Mouse (Mus musculus) limb, embryonic 13.5 days (tissue): Measurements from ENCODE around the gene Tpst1. TPM values are rescaled to one million over a fixed set of nuclear protein-coding genes. Genes with fewer than 3 reads are reported as not detected.

ENCODE experiments used
- ATAC-seq: fragments of 200-750 bp; cut with Nextera tagmentation; 2 replicates; pipeline ENCODE4 v1.8.0; 2017; ENCODE audit warnings: low read depth, moderate number of reproducible peaks, moderate TSS enrichment; ENCODE audit not compliant: low FRiP score
- H3K27ac ChIP-seq: fragments of 300-500 bp; sonication (generic); 2 replicates; pipeline ENCODE4 v1.5.1; 2015; ENCODE audit warnings: inconsistent platforms, mild to moderate bottlenecking, moderate library complexity
- H3K27me3 ChIP-seq: fragments of 300-500 bp; sonication (generic); 2 replicates; pipeline ENCODE4 v1.6.1; 2015; ENCODE audit warnings: mild to moderate bottlenecking, inconsistent platforms
- H3K36me3 ChIP-seq: fragments of 300-500 bp; sonication (generic); 2 replicates; pipeline ENCODE4 v1.6.1; 2015; ENCODE audit warnings: inconsistent platforms, mild to moderate bottlenecking, moderate library complexity
- H3K4me1 ChIP-seq: fragments of 300-500 bp; sonication (generic); 2 replicates; pipeline ENCODE4 v1.6.1; 2015; ENCODE audit warnings: inconsistent platforms
- H3K4me2 ChIP-seq: fragments of 300-500 bp; sonication (generic); replicated peaks from 2 replicates; pipeline ENCODE4 v1.6.1; 2015; ENCODE audit warnings: inconsistent platforms, mild to moderate bottlenecking, moderate library complexity
- H3K4me3 ChIP-seq: fragments of 300-500 bp; sonication (generic); 2 replicates; pipeline ENCODE4 v1.5.1; 2015; ENCODE audit warnings: moderate library complexity, mild to moderate bottlenecking, inconsistent platforms
- H3K9ac ChIP-seq: fragments of 300-500 bp; sonication (generic); 2 replicates; pipeline ENCODE4 v1.6.1; 2015; ENCODE audit warnings: mild to moderate bottlenecking, inconsistent platforms
- H3K9me3 ChIP-seq: fragments of 300-500 bp; sonication (generic); 2 replicates; pipeline ENCODE4 v1.6.1; 2016; ENCODE audit warnings: inconsistent platforms
- WGBS: fragments of 180-500 bp; shearing (Covaris S2); methylation state at CpG from one replicate; pipeline ENCODE4 v1.1.7; 2015; 5-methylcytosine and 5-hydroxymethylcytosine counted together
- polyA plus RNA-seq: library from polyadenylated mRNA; unstranded; fragments of >200 nt; fragmentation: Nextera tagmentation; extraction: Ambion mirVana; gene quantifications from 2 replicates; pipeline ENCODE4 v1.2.1, GENCODE M21; 2015

Tpst1 gene
- polyA plus RNA-seq, 1 experiment from 2014 or later: 104 TPM

DNA sequence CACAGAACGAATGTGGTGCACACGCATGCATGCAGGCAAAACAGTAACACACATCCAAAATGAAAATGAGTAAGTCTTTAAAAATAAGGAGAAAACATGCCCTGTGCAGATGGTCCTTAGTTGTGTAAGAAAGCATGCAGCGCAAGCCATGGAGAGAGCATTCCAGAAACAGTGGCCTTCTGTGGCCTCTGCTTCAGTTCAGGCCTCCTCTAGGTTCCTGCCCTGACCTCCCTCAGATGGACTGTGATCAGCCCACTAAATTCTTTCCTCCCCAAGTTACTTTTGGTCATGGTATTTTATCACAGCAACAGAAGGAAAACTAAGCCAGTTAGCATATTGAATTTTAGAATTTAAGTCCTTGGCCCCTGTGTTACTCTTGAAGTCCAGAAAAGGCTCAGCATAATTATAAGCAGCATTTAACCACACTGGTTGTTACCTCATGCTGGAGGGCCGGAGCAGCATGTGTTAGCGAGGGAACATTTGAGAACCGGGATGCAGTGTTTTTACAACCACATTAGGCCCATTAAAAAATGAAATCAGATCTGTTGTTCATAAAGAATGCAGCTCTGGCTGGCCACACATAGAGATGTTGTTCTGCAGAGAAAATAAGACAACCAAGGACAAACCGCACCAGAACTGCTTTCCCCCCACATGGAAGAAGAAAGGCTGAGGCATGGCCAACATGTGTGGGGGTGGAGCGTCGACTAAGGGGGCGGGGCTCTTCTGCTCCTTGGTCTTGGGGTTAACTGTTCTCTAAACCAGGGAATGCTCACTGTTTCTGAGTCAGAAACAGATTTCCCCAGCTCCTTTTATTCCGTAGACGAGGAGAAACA, 37.7 kb downstream of the Tpst1 start:
- H3K36me3 ChIP-seq: peaks cover 39% of the 10 kb centered on the region
- ATAC-seq: peak; percentile 81
- no peak overlapping the region for H3K9ac ChIP-seq
- WGBS: 49% methylated on average over 12 of the region's 12 CpGs
- no peak overlapping the region for H3K4me3 ChIP-seq
- no peak overlapping the region for H3K4me2 ChIP-seq
- H3K4me1 ChIP-seq: peaks cover 22% of the 10 kb centered on the region
- peak overlapping the region; percentile 77 for H3K27ac ChIP-seq
- H3K27me3 ChIP-seq: no peaks in the 10 kb centered on the region
- no peaks in the 10 kb centered on the region for H3K9me3 ChIP-seq

GRCm38 (mm10) chr5:130112653-130113052, 39.5 kb downstream of the Tpst1 start:
- no peak overlapping the region for H3K9ac ChIP-seq
- no peak for ATAC-seq
- no peak overlapping the region for H3K4me3 ChIP-seq
- H3K36me3 ChIP-seq: peaks cover 44% of the 10 kb centered on the region
- no peak overlapping the region for H3K4me2 ChIP-seq
- H3K27me3 ChIP-seq: no peaks in the 10 kb centered on the region
- H3K4me1 ChIP-seq: peaks cover 40% of the 10 kb centered on the region
- H3K27ac ChIP-seq: no peak overlapping the region
- no peaks in the 10 kb centered on the region for H3K9me3 ChIP-seq

- Histone ChIP-seq H3K4me1 (peaks cover 60% of the 10 kb centered on the region), H3K4me3 (no peak overlapping the region), H3K36me3 (peaks cover 29% of the 10 kb centered on the region), H3K9ac (no peak overlapping the region), H3K27me3 (no peaks in the 10 kb centered on the region), H3K4me2 (no peak overlapping the region), H3K9me3 (no peaks in the 10 kb centered on the region), H3K27ac (peak overlapping the region; percentile 56)
- WGBS: 86% methylated on average over 12 of the region's 12 CpGs
- ATAC-seq: no peak
Observed at GRCm38 (mm10) chr5:130116116-130116515, 43.0 kb downstream of the Tpst1 start.

DNA sequence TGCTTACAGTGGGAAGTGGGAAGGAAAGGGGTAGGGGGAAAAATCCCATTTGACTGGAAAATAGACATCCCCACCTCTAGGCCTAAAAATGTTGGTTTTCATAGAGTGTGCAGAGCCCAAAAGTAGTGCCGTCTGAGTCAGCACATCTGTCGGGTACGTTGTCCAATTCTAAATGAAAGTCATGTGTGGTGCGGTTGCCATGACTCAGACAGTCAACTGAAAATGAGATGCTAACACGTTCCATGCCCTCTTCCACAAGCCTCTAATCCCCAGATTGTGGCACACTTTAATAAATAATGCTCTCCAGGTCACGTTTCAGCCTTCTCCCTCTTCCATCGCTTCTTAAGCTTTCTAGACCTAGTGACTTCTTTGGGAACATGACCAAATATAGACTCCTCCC, 43.7 kb downstream of the Tpst1 start:
- H3K4me3 ChIP-seq: no peak overlapping the region
- H3K4me1 ChIP-seq: peaks cover 52% of the 10 kb centered on the region
- ATAC-seq: no peak
- H3K36me3 ChIP-seq: peaks cover 35% of the 10 kb centered on the region
- whole genome bisulfite sequencing: 45% methylated on average over 7 of the region's 7 CpGs
- H3K27me3 ChIP-seq: no peaks in the 10 kb centered on the region
- H3K9ac ChIP-seq: no peak overlapping the region
- H3K27ac ChIP-seq: peak overlapping the region; percentile 56
- no peaks in the 10 kb centered on the region for H3K9me3 ChIP-seq
- no peak overlapping the region for H3K4me2 ChIP-seq

DNA sequence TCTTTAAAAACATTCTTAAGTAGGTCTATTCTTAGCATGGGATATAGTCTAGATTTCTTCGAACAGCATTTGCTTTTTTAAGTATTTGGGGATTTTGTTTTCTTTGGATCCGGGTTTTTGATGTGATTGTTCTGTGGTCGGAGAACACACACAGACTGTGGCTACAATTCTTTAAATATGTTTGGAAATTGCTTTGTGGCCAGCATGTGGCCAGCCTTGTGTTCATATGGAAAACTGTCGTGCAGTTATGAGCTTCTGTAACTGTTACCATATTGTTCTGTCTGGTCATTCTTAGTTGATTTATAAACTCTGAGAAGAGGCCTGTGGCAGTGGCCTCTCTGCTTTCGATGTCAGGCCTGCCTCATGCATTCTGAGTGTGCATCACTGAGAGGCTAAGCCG, 44.8 kb downstream of the Tpst1 start:
- no peaks in the 10 kb centered on the region for H3K9me3 ChIP-seq
- ATAC-seq: no peak
- H3K9ac ChIP-seq: no peak overlapping the region
- H3K27me3 ChIP-seq: no peaks in the 10 kb centered on the region
- H3K4me1 ChIP-seq: peaks cover 48% of the 10 kb centered on the region
- no peak overlapping the region for H3K4me3 ChIP-seq
- H3K27ac ChIP-seq: peak overlapping the region; percentile 66; the same call in 1 of the 2 replicates
- WGBS: 49% methylated on average over 6 of the region's 6 CpGs
- no peak overlapping the region for H3K4me2 ChIP-seq
- H3K36me3 ChIP-seq: peaks cover 35% of the 10 kb centered on the region

DNA sequence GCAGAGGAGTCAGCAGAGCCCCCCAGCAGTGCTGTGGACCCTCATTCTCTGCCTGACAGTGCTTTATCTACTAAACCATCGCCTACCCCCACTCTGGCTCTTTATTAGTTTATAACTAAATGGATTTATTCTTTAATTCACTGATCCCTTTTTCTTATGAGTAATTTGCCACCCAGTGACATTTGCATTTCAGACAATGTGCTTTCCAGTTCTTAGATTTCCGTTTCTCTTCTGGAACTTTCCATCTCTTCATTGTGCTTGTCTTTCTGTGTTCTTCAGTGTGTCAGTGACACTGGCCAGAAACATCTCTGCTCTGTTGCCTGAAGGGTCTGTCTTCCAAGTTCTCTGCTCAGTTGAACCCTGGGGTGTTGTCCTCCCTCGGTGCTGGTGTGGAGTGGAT, 46.1 kb downstream of the Tpst1 start:
- no peak for ATAC-seq
- peak overlapping the region; percentile 66; the same call in 1 of the 2 replicates for H3K27ac ChIP-seq

DNA sequence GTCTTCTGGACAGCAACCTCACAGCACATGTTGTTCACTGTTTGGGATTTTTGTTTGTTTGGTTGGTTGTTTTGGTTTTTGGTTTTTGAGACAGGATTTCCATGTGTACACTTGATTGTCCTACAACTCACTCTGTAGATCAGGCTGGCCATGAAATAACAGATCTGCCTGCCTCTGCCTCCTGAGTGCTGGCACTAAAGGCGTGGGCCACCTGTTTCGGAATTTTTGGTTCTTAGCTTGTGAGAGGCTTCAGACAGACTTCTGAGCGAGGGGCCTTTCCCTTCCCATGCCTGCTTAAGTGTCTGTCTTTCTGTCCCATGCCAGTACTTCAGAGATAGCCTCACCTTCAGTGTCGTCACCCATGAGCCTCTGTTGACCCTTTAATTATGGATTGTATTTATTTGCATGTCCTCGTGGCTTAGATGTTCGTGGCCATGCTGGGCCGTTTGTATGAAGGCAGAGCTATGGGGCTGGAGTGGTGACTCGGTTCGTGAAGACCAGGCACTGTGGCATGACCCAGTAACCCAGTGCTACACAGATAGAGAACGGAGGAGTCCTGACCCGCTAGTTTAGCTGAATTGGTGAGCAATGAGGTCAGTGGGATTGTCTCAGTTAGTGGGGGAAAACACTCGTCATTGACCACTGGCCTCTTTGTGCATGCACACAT, 47.1 kb downstream of the Tpst1 start:
- Histone ChIP-seq H3K27me3 (no peaks in the 10 kb centered on the region), H3K9ac (no peak overlapping the region), H3K9me3 (no peaks in the 10 kb centered on the region), H3K4me3 (no peak overlapping the region), H3K27ac (no peak overlapping the region), H3K4me2 (no peak overlapping the region), H3K4me1 (peaks cover 48% of the 10 kb centered on the region), H3K36me3 (peaks cover 35% of the 10 kb centered on the region)
- ATAC-seq: no peak
- 86% methylated on average over 12 of the region's 12 CpGs for WGBS

More for the DNA sequence above, 46.1 kb downstream of the Tpst1 start:
- H3K9ac ChIP-seq: no peak overlapping the region
- no peak overlapping the region for H3K4me3 ChIP-seq
- H3K36me3 ChIP-seq: peaks cover 37% of the 10 kb centered on the region
- no peaks in the 10 kb centered on the region for H3K9me3 ChIP-seq
- H3K4me1 ChIP-seq: peaks cover 48% of the 10 kb centered on the region
- H3K27me3 ChIP-seq: no peaks in the 10 kb centered on the region
- WGBS: 79% methylated on average over 3 of the region's 3 CpGs
- no peak overlapping the region for H3K4me2 ChIP-seq

GRCm38 (mm10) chr5:130120904-130121303, 47.8 kb downstream of the Tpst1 start:
- WGBS: 66% methylated on average over 6 of the region's 6 CpGs
- no peak; the same call in 1 of the 2 replicates for ATAC-seq
- Histone ChIP-seq H3K4me2 (no peak overlapping the region), H3K4me3 (no peak overlapping the region), H3K36me3 (peaks cover 31% of the 10 kb centered on the region), H3K9me3 (no peaks in the 10 kb centered on the region), H3K27ac (no peak overlapping the region), H3K4me1 (peaks cover 47% of the 10 kb centered on the region), H3K27me3 (no peaks in the 10 kb centered on the region), H3K9ac (no peak overlapping the region)

- H3K36me3 ChIP-seq: peaks cover 27% of the 10 kb centered on the region; the same call in 1 of the 2 replicates
- peaks cover 32% of the 10 kb centered on the region for H3K4me1 ChIP-seq
- no peak overlapping the region for H3K4me3 ChIP-seq
- no peaks in the 10 kb centered on the region for H3K9me3 ChIP-seq
- H3K9ac ChIP-seq: no peak overlapping the region
- WGBS: 88% methylated on average over 2 of the region's 2 CpGs
- H3K27ac ChIP-seq: no peak overlapping the region
- no peak overlapping the region for H3K4me2 ChIP-seq
- no peaks in the 10 kb centered on the region for H3K27me3 ChIP-seq
- ATAC-seq: no peak
Observed at GRCm38 (mm10) chr5:130122355-130122754, 49.2 kb downstream of the Tpst1 start.

GRCm38 (mm10) chr5:130124271-130124670, 51.1 kb downstream of the Tpst1 start:
- Histone ChIP-seq H3K9me3 (no peaks in the 10 kb centered on the region), H3K4me3 (no peak overlapping the region), H3K9ac (no peak overlapping the region), H3K4me1 (peaks cover 22% of the 10 kb centered on the region), H3K36me3 (peaks cover 27% of the 10 kb centered on the region; the same call in 1 of the 2 replicates), H3K4me2 (no peak overlapping the region), H3K27me3 (no peaks in the 10 kb centered on the region), H3K27ac (no peak overlapping the region)
- WGBS: 73% methylated on average over 5 of the region's 5 CpGs
- ATAC-seq: no peak

- WGBS: 36% methylated on average over 11 of the region's 11 CpGs
- ATAC-seq: peak; percentile 78
- Histone ChIP-seq H3K27ac (0 out of 2 replicates have a peak overlapping the region, but pooled peaks have one; percentile 10), H3K9me3 (no peaks in the 10 kb centered on the region), H3K36me3 (peaks cover 34% of the 10 kb centered on the region), H3K4me1 (peaks cover 13% of the 10 kb centered on the region), H3K4me3 (no peak overlapping the region), H3K4me2 (no peak overlapping the region), H3K9ac (no peak overlapping the region), H3K27me3 (no peaks in the 10 kb centered on the region)
Observed at GRCm38 (mm10) chr5:130128686-130129523, 55.8 kb downstream of the Tpst1 start.

GRCm38 (mm10) chr5:130129524-130129793, 56.3 kb downstream of the Tpst1 start:
- Histone ChIP-seq H3K4me1 (peaks cover 13% of the 10 kb centered on the region), H3K9ac (no peak overlapping the region)

More at GRCm38 (mm10) chr5:130129524-130129793, 56.3 kb downstream of the Tpst1 start:
- 77% methylated on average over 5 of the region's 5 CpGs for WGBS
- no peak overlapping the region for H3K4me3 ChIP-seq
- H3K27me3 ChIP-seq: no peaks in the 10 kb centered on the region
- H3K27ac ChIP-seq: no peak overlapping the region
- H3K36me3 ChIP-seq: peaks cover 36% of the 10 kb centered on the region
- no peak overlapping the region for H3K4me2 ChIP-seq
- ATAC-seq: no peak
- no peaks in the 10 kb centered on the region for H3K9me3 ChIP-seq
